Mouse (Mus musculus) T-cell, adult 2 months (primary cell): ENCODE data around the gene Thtpa.

Experiments
- DNase-seq: peaks from one replicate; pipeline ENCODE4 v3.0.0; 2022; ENCODE audit warnings: low spot score

The Thtpa gene

DNA sequence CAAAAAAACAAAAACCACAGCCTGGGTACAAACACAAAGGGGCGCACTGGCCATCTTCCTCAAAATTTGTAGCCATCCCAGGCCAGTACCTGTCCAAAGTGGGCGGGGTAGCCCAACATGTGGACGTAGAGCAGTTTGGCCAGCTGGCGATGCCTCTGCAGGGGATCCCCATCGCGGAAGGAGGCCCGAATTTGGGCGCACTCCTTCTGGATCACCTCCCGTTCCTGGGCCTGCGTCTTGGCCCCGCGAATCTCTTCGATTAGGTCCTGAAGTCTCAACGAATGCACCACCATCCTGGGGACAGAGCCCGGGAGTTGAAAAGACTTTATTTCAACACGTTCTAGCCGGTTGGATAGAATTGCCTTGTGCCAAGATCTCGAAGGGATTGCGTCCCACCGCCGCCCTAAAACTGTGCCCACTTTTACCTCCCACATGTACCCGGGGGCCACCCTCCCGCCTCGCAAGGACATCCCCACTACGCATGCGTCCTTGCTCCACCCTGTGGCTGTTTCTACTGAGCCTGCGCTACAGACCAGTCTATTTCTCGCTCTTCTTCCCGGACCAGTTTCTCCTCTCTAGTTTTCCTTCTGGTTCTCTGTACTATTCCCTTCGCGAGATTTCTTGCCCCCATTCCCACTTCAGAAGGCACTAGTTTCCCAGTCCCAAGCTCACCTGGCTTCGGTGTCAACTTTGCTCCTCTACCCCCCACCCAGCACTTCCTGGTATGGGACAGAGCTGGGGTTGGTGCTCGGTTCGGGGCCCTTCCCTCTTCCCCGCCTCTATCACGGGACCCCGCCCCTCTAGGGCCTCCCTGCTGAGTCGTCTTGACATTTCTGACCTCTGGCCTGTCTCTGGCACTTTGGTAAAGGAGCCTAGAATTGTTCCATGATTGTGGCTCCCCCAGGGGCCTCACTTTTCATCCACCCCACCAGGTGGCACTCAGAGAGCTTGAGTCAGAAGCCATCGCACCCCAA lies 11.5 kb downstream of the Thtpa start, which contains the start of gene Ap1g2:
Gene Ap1g2 (minus strand): TSS at position 758 of the 974 bp plus-strand sequence.
- peak; percentile 80 for DNase-seq

DNA sequence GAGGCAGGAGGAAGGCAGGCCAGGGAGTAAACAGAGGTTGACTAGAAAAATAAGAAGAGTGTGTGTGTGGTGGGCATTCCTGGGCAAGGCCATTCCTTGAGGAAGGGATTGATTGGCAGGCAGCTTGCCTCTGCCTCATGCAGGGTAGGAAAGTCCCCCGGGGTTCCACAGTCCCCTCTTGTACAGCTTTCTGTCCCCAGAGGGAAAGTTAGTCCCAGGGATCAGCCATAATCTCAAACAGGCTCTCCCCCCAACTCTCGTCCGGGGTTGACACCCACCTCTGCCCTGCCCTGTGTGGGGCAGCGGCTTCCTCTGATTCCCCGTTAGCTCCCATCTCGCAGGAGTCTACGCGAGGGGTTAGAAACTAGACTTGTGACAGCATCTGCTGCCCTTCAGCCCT lies 12.4 kb downstream of the Thtpa start:
- no peak for DNase-seq

DNA sequence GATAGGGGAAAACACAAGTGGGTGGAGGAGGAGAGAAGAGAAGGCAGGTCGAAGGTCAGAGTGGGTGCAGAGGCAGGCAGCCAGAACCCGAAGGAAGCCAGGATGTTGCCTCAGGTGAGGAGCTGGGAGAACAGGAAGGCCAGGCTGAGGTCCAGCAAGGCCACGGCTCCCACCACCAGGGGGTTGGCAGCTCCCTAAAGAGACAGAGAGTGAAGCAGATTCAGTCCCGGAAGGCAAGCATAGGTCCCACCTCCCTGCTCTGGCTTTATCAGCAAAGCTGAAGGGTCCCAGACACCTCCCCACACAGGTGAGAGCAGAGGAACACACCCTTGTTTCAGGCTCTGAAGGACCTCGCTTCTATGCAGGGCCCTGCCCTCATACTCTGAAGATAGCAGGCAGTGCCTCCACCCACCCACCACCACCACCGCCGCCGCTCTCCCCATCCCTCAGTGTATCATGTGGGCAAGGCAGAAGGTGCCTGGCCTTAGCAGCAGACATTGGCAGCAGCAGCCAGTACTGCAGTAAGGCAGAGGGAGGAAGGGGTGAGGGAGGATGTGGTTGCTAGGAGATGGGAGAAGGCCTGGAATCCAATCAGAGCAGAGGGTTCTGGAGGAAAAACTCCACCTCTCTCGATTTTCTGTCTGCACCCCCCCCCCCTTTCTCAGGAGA lies 13.8 kb downstream of the Thtpa start:
- no peak for DNase-seq

DNA sequence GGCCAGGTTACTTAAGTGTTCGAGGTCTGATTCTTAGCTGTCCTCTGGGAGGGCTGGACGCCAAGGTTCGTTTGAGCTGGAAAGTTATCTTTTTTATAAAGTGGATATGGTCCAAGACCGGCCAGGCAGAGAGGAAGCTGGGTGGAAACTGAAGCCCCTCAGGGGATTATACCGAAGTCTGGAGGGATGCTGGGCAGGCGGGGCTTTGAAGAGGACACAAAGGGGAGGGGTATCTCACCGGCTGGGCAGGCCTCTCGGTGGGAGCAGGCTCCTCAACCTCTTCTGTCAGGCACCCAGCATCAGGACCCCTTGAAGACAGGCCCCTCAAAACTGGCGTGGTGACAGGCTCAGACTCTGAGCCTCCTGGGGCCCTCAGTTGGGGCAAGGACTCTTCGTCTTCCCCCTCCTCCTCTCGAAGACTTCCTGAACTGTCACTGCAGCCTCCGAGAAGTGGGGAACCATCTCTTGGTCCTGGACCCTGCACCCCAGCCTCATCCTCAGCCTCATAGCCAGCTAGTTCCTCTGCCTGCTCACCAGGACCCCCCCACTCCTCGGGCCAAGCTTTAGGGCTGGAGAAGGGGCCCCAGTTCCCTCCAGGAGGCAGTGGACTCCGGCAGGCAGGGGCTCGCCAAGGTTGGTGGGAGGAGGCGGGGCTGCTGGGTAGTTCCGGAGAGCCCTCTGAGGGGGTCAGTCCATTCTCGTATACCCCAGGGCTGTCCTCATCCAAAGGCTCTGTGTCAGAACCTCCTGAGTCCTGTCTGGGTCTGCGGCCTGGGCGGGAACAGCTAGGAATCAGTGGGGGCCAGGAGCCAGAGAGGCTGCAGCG lies 14.7 kb downstream of the Thtpa start:
- DNase-seq: no peak

DNA sequence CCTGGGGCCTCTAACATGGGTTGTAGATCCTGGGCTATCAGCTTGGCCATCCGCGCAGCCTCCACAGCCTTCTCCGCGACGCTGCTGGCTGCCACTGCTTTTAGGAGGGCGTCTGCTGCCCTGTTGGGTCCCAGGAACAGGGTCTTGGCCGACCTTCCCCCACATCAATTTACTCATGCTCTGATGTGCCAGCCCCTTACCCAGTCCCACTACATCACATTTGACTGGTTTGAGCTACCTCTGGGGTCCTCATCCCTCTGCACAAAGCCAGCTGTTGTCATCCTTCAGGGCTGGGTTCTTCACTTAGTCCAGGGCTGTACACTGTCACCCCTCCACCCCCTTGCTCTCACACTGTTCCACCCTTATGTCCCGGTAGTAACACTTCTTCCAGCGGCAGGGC lies 15.5 kb downstream of the Thtpa start:
- DNase-seq: no peak

DNA sequence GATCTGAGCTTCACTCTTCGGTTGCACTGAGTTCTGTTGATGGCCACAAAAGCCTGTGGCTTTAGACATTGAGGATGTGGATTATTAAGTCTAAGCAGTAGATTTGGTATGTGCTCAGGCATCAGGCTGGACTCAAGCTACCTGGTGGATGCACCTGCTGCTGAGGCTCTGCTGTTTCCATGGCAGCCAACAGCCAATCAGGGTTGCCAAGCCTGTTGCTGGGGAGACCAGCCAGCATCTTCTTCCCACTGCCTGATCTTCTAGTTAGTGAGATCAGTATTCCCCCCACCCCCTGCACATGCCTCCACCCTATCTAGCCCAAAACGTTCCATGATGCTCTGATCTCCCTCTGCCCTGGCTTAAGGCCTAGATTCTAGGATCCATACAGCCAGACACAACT lies 17.1 kb downstream of the Thtpa start:
- DNase-seq: no peak

DNA sequence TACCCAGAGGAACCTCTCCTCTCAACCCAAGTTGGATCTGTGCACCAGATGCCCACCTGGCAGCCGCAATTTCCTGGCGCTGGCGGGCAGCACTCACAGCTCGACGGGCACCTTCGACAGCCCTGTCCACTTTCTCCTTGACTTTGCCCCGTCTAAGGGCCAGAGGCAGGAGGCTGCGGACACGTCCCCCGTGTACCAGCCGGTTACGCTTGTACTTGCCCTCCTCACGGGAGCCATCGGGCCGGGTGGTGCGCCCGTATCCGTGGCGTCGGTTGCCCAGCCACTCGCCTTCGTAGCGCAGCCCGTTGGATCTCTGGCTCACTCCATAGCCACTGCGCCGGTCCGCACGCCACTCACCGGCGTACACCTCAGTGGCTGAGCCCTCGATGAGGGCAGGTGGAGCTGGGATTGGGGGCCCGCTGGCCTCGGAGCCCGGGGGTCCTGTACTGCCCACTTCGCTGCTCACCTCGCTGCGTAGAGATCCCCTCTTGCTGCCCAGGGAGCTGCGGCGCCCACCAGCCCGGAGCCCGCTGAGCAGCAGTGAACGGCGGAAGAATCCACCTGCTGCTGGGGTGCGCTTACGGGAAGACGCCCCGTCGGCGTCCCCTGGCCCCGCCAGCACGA lies 18.9 kb downstream of the Thtpa start:
- no peak for DNase-seq

DNA sequence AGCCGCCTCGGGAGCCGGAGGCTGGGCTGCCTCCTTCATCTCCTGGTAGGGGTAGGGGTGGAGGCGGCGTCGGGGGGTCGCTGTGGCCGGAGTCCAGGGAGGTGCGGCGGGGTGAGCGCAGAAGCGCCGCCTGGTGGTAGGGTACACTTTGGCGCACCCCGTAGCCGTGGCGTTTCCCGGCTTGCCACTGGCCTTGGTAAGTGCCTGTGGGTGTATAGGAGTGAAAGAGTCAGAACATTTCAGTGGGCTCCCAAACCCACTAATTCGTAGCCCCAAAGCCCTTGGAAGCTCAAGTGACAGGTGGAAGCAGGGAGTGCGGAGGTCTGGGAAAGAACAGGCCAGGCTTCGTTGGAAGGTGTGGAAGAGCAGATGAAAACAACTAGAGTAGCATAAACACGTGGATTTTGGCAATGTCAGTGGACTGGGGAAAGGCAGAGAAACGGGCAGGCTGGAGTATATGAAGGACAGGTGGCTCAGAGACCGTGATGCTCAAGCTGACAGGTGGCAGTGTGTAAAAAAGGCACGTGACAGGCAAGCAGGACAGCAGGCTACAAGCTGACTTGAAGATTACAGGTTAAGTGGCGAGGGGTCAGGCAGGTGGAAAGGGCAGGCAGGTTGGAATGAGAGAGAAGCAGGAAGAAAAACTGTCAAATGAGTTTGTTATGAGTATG lies 19.5 kb downstream of the Thtpa start:
- peak; percentile 34 for DNase-seq

DNA sequence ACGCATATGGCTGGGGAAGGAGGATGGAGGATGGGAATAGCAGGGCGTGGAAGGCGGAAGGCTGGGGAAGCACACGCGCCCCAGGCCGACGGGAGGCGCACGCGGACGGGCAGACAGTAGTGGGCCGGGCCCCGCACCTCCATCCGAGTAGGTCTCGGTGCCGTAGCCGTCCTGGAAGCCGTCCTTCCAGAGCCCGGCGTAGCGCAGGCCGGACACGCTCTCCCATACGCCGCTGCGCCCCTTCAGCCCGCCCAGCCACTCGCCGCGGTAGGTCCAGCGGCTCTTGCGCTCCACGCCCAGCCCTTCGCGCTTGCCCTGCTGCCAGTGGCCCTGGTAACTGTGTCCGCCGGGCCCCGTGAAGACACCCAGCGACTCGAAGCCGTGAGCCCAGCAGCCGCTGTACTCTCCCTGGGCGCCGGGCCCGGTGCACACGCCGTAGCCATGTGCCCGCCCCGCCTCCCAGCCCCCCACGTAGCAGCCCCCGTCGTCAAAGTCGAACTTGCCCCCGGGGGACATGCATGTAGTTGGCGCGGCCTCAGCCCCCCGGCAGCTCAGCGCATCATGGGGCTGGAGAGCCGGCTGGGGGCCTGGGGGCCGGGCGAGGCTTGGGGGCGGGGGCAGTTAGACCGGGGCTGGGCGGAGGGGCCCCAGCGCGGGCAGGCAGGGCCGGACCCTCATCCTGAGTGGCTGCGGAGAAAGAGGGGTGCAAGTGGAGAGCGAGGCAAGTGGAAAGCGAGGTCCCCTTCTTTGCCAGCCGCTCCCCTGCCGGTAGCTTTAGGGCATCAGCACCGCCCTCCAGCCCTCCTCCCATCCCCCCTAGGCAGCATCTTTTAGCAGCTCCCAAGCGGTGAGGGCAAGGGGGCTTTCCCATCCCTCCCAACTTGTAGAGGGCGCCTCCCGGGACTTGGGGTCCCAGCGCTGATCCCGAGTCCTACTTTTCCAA lies 20.4 kb downstream of the Thtpa start:
- DNase-seq: no peak

DNA sequence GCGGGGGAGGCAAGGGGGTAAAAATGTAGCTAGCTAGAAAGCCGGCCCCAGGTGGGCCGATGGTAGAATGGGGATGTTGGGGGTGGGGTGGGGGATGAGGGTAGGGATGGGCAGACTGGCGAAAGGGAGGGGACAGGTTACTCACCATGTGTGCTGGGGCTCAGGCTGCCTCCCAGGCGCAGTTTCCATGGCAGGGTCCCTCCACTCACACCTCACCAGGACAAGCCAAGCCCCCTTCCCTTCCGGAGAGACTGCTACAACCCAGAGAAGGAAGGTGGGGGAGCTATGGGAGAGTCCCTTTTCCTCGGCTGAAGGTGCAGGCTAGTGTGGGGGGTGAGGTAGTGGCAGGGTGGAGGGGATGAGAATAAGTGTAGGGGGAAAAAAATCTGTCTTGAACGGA lies 21.3 kb downstream of the Thtpa start:
- DNase-seq: no peak

DNA sequence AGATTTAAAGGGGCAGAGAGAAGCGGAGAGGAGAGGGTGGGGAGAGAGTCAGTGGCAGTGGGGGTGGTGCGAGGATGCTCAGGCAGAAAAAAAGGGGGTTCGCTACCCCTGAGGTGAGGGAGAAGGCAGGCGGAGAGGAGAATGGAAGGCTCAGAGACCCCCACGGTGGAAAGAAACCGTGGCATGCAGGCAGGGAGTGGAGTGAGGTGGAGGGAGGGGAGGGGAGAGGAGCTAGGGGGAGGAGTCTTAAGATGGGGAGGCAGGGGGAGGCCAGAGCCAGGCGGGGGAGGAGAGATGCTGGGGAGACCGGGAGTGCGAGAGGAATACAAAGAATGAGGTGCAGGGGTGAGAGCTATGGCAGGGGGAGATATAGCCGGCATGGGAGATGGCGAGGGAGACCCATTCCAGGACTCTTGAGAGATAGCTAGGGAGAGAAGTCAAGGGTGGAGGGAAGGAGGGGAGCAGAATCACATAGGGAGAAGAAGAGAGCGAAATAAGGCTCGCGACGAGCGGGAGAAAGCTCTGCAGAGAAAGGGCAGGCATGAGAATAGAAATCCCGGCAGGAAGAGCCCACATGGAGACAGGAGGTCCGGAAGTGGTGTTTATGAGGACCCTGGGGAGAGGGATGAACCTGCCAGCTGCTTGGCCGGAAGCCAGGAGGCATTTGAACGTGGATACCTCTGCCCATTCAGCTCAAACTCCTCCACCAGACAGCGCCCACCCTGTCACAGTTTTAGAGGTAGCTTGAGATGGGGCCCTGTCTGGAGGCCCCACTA lies 22.0 kb downstream of the Thtpa start, which contains the start of gene Jph4:
Gene Jph4 (minus strand): TSS at position 511 of the 776 bp plus-strand sequence.
- DNase-seq: no peak

DNA sequence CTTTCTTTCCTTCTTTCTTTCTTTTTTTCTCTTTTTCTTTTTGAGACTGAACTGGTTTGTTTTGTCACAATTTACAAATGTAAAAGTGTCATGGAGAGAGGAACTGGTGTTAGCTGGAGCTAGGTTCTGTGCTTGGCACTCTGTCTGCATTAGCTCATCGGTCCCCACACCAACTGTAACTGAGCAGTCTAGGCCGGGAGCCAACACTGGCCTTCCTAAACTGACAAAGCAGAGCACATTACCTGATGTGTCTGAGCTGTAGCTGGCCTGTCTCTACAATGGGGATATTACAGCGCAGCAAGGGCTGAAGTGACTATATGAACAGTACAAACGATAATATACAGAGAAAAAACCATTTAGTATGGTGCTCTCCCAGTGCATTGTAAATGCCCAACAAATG lies 24.3 kb downstream of the Thtpa start:
- DNase-seq: no peak

DNA sequence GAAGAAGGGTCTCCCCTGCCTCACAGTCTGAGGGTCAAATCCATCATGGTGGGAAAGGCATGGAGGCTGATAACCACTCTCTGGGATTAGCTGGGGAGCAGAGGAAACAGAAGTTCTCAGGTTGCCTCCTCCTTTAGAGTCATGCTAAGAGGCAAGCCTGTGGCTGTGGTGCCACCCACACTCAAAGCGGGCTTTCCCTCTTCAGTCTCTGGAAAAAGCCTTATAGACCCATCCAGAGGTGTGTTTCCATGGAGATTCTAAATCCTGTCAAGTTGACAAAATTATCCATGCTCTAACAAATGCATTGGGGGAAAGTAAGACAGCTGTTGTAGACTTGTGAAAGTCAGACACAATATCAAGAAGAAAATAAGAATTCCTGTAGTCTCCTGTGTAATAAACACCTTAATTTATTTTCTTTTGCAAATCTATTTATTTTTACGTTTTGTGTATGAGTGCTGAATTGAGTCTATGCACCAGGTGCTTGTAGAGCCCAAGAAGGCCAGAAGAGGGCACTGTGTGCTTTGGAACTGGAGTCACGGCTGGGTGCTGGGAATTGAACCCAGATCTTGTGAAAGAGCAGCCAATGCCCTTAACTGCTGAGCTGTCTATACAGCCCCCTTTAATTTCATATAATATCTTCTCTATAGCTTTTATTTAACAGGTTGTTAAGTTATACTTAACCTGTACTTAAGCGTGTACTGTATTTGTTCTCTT lies 25.0 kb downstream of the Thtpa start:
- no peak for DNase-seq

DNA sequence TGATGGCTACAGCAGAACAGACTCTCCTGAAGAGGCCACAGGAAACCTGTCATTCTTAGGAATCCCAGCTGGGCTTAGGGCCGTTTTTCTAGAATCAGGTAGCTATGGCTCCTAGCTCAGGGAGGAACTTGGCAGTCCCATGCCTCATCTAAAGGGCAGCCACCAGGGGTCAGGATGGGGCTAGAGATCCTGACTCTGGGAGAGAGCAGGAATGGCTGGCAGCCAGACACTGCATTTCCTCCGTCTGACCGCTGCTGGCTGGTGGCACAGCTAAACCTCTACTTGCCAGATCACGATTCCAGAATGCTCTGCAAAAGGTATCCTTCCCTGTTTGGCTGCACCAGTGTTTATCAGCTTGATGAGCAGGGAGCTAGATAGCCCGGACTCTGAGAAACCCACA lies 27.4 kb downstream of the Thtpa start:
- no peak for DNase-seq

DNA sequence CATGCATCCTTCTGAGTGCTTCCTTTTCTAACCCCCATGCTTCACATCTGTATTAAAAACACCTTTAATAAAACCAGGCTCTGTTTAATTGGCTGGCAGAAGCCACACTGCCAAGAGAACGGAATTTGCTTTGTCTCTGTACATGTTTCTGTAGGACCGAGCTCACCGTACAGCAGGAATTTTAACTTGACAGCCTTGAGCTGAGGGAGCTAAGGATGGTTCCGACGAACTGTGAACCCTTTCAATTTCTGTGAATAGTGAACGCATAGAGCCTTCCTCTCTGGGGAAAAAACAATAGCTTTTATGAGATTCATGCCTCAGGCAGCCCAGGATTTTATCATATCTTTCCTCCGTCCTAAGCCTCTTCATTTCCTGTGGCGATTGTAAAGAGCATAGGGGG lies 27.8 kb downstream of the Thtpa start:
- DNase-seq: no peak

DNA sequence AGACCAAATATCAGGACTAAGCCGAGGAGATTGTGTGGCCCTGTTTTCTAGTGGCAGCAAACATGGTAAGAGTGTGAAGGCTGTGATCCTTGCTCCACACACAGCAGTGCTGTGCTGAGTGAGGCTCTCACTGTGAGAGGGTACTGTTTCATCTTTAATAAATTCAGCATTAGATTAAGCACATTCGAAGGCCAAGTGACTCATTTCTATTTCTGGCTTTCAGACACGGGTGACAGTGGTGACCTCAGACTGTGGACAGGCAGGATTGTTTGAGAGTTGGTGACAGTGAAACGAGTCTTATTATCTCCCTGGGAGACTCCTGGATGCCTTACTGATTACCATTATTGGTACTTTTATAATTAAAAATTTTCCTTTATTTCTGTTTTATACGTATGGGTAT lies 31.1 kb downstream of the Thtpa start:
- no peak for DNase-seq

DNA sequence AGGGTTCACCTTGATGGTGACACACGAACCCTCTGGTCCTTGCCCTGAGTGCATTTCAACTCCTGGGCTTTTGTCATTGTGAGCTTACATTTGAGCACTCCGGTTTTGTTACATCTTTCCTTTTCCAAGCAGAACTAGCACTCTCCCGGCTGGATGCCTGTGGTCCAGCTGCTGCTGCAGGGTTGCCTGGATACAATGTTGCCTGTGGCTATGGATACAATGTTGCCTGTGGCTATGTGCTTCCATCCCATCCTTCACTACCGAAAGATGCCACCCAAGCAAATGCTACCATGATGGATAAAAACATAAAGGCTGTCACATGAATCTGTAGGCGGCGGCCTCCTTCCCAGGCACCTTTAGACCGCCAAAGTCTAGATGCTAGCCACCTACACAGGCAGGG lies 31.9 kb downstream of the Thtpa start:
- DNase-seq: no peak

DNA sequence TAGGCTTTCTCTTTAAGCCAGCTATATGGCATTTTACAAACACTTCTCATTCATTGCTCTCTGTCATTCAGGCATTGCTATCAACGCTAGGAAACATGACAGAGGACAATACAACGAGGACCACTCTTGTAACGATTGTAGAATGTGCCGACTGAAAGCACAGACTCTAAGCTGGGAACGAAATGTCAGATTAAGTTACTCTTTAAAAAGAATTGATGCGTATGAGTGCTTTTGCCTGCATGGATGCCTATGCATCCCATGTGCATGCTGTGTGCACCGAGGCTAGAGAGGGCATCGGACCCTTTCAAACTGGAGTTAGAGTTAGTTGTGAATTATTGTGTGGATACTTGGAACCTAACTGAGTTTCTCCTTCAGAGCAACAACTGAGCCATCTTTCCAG lies 41.1 kb downstream of the Thtpa start:
- DNase-seq: no peak

DNA sequence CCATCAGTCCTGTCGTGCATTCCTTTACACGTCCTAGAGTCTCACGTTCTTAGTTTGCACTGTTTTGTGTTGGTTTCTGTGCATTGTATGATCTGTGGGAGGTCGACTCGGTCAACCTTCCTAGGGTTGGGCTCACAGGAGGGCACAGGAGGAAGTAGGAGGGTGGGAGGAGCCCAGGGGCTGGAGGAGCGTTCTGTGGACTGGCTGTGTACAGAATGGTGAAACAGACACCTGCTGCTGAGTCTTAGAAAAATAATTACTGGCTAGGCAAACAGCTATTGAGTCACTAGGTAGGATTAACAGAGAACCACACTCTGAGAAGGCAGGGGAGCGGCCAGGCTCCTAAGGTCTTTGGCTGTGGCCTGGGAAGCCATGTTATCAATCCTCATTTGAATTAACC lies 44.7 kb downstream of the Thtpa start:
- no peak for DNase-seq
